Mouse (Mus musculus): ENCODE data around the gene Fam171a1. TPM values are rescaled to one million over a fixed set of nuclear protein-coding genes. Genes with fewer than 3 reads are reported as not detected.

Gene Fam171a1
- total RNA-seq, 2 experiments from 2014 or later, result 2.0 to 3.3 TPM

DNA sequence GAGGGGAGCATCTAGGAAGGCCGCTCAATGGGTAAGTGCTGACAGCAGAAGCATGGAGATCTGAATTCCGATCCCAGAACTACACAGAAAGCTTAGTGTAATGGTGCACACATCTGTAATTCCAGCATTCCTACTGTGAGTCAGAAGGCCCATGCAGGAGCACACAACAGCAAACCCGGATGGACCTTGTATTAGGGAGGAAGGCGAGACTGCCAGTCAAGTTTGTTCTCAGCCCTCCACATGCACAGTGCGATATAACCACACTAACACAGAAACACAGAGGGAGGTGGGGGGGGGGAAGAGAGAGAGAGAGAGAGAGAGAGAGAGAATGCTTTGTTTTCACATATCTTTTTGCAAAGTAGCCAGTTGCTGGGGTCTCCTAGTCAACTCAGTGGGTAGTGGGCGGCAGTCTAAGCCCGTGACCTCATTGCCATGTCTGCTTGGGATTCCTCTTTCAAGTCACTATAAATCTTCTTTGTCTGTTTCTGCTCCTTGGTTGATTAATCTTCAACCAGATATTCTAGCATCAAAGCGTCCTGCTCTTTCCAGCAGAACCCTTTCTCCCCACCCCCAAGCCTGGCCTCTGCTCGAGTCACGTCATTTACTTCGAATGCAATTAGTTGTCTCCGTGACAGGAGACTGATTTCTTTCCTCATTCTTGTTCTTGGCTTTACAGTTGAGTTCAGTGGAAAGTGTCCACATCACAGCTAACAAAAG lies 20.7 kb downstream of the Fam171a1 start:
- no peak for ATAC-seq (replicated peaks; ENCODE audit: poor library complexity, severe bottlenecking)

DNA sequence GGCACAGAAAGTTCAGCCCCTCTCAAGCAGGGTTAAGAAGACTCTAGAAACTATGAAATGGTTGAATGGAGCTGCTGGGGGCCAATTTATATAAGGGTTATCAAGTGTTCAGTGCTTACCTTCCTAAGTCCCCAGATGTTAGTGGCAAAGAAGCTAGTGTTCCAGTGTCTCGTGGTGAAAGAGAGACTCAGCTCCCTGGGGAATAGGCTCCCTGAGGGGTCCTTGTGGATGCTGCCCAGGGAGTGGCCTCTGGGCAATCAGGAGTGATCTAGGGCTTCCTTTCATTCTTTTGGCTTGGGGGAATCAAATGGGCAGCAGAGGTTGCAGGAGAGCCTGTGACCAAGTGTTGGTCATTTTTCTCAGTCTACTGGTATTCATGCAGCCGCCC lies 21.3 kb downstream of the Fam171a1 start:
- ATAC-seq (replicated peaks; ENCODE audit: poor library complexity, severe bottlenecking), result no peak

GRCm38 (mm10) chr2:3138308-3138707 lies 24.3 kb downstream of the Fam171a1 start:
- no peak for ATAC-seq (replicated peaks; ENCODE audit: poor library complexity, severe bottlenecking)

DNA sequence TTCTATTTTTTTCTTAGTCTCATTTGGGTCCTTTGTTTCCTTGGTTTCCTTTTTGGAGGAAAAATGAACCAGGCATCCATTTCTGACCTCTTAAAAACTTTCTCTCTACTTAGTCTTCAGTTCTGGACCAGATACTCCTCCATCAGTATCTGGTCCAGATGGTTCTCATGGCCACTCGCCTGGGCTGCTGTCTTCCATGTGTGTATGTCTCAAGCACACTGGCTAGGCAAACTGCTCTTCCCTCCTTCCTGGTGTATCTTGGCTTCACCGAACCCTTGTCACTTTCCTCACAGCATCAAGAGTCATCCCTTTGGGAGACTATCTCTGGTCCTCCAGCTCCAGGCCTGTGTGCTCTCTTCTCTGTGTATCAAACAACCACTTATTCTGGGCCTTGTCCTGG lies 25.0 kb downstream of the Fam171a1 start:
- no peak for ATAC-seq (replicated peaks; ENCODE audit: poor library complexity, severe bottlenecking)

DNA sequence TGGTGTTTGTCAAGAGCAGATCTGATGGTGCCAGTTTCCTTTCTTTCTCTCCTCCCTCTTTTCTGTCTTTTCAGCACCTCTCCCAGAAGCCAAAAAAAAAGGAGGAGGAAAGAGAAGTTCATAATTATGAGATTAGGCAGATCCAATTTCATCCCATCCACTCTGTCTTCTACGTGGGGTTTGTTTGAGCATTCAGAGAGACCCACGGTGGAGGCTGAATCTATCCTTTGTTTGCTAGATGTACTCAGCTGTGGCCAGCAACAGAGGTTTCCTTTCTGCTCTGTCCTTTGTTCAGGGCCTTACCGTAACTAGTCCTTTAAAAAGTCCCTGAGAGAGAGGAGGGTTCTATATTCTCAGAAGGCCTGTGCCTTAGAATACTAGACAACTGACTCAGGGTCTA lies 25.6 kb downstream of the Fam171a1 start:
- ATAC-seq (replicated peaks; ENCODE audit: poor library complexity, severe bottlenecking), result no peak

DNA sequence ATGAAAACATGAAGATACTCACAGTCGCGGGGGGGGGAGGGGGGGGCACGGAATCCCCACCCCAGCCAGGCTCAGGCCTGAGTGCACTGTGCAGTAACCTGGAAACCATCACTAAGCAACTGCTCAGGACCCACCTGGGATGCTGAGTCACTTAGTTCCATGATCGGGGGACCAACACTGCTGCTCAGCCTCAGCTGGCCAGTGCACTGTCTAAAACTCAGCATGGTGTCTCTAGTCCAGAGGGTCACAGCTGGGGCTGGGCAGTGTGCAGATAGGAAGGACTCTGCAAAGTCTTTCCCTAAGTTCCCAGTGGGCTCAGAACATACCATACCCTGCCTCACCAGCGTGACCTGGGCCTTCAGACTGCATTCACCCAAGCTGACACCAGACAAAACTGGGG lies 26.6 kb downstream of the Fam171a1 start:
- ATAC-seq (replicated peaks; ENCODE audit: poor library complexity, severe bottlenecking), result no peak

DNA sequence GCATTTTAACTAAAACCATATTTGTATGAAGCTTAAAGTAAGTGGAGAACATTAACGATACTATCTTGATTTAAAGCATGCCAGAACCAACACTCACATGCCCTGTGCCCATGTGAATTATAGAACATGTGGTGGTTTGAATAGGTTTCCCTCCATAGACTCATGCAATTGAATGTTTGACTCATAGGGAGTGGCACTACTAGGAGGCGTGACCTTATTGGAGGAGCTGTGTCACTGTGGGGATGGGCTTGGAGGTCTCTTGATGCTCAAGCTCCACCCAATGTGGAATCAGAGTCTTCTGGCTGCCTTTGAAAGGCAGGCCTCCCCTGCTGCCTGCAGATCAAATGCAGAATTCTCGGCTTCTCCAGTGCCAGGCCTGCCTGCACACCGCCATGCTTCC lies 27.8 kb downstream of the Fam171a1 start:
- ATAC-seq (replicated peaks; ENCODE audit: poor library complexity, severe bottlenecking), result no peak

- ATAC-seq (replicated peaks; ENCODE audit: poor library complexity, severe bottlenecking), result no peak
Observed at GRCm38 (mm10) chr2:3144291-3144690, 30.3 kb downstream of the Fam171a1 start.

DNA sequence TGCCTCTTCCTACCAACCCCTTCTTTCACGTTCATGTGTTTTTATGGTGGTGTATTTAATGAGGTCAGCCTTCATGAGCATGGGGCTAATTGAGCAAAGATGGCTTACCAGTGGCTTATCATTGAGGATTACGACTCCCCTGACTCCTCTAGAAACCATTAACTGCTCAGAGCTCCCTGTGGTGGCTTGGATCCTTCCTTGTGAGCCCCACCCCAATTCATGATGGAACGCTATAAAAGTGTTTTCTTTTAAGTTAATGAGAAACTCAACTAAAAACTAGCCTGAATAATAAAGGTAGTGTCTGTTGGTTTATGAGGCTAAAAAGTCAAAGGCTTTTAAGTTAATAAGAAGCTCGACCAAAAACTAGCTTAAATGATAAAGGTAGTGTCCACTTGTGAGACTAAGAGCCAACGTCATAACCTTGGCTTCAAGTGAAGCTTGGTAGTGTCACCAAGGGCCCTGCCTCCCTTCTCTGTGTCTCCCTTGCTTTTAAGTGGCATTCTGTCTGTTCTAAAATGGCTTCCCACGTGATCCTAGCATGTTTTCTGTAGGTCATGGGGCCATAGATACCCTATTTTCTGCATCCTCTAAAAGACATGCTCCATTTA lies 33.6 kb downstream of the Fam171a1 start:
- ATAC-seq (replicated peaks; ENCODE audit: poor library complexity, severe bottlenecking), result no peak

- no peak for ATAC-seq (replicated peaks; ENCODE audit: poor library complexity, severe bottlenecking)
Observed at GRCm38 (mm10) chr2:3148731-3149130, 34.7 kb downstream of the Fam171a1 start.

GRCm38 (mm10) chr2:3150324-3150723 lies 36.3 kb downstream of the Fam171a1 start:
- no peak for ATAC-seq (replicated peaks; ENCODE audit: poor library complexity, severe bottlenecking)

GRCm38 (mm10) chr2:3151336-3151735 lies 37.3 kb downstream of the Fam171a1 start:
- ATAC-seq (replicated peaks; ENCODE audit: poor library complexity, severe bottlenecking), result no peak

DNA sequence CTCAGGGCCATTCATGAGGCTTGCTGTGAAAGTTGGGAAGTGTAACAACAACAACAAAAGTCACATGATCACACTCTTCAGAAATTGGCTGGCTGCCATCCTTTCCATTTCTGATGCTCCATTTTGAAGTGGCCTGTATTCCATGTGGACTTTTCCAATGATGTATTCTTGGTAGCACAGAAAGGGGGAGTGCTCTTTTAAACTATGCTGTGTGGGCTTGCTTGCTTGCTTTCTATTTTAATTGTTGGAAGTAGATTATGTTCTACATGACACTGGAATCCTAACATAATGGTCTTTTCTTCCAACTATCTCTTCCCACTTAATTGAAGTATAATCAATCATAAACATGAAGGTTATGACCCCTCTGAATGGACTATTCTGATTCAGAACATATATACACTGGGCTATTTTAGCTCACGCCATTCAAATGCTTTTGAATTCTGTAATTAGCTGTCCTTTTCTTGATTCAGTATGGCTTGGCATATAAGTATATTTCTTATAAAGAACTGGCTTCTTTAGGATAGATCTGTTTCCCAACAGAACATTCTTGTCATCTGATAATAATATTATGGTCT lies 40.2 kb downstream of the Fam171a1 start:
- no peak for ATAC-seq (replicated peaks; ENCODE audit: poor library complexity, severe bottlenecking)

DNA sequence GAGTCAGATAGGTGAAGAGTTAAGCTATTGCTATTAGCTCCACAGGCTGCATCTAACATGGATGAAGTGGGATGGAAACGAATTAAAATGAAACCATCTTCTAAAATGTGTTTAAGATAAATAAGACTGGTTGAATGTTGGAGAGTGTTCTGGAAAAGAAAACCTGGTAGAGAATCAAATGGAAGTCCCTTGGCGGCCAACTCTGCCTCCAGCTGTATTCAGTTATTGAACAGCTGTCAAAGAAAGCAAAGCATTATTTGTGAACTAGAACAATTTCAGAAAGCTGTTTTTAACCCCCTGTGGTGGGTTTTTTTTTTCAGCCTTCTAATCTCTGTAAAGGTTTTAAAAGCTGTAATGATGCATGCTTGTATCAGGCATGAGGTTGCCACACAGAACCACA lies 41.0 kb downstream of the Fam171a1 start:
- ATAC-seq (replicated peaks; ENCODE audit: poor library complexity, severe bottlenecking), result no peak

DNA sequence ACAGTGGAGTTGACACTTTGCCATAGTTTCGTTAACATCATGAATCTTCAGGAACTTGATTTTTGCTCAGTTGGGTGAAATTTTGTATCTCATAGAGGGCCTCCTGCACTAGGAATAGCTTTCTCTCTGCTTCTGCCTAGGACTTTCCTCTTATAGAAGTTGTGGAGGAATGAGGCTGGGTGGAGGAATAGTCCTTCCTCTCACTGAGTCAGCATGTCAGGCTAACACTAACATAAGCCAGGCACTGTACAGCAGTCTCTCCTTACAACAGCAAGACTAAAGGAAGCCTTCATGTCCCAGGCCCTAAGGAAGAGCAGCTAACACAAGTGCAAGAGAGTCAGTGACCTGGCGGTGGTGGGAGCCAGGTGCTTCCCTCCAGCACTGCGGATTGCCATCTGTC lies 43.0 kb downstream of the Fam171a1 start:
- ATAC-seq (replicated peaks; ENCODE audit: poor library complexity, severe bottlenecking), result no peak

GRCm38 (mm10) chr2:3157661-3158344 lies 43.8 kb downstream of the Fam171a1 start:
- ATAC-seq (replicated peaks; ENCODE audit: poor library complexity, severe bottlenecking), result no peak

- ATAC-seq (replicated peaks; ENCODE audit: poor library complexity, severe bottlenecking), result peak; percentile 83
Observed at GRCm38 (mm10) chr2:3158682-3159412, 44.8 kb downstream of the Fam171a1 start.

- ATAC-seq (replicated peaks; ENCODE audit: poor library complexity, severe bottlenecking), result no peak
Observed at GRCm38 (mm10) chr2:3161578-3161977, 47.6 kb downstream of the Fam171a1 start.

DNA sequence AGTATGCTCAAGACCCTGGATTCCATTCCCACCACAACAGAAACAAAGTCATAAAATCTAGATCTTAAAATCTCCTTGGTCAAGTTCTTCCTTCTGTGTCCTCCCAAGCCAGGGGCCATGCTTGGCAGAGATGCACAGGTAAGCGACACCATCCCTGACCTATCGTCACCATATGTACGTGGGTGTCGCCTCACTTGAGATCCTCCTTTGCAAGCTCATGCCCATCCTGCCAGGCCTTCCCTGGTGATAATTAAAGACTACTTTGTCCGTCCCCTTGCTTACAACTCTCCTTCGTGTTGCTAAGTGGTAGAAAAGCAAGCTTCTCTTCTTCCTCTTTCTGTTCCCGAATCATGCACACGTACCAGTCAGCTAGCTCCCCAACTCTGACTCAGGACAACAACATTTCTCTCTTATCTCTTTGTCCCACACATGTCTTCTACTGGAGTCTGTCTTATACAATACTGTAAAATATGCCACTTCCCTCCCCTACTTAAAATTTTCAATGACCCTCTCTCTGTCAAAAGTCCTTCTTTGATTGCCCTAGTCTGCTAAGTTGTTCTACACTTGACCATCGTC lies 49.6 kb downstream of the Fam171a1 start:
- peak; percentile 52 for ATAC-seq (replicated peaks; ENCODE audit: poor library complexity, severe bottlenecking)

GRCm38 (mm10) chr2:3165037-3165600 lies 51.1 kb downstream of the Fam171a1 start:
- no peak for ATAC-seq (replicated peaks; ENCODE audit: poor library complexity, severe bottlenecking)

All from granulocyte monocyte progenitor cell, adult 5-6 weeks (primary cell).